Mouse (Mus musculus) midbrain, embryonic 14.5 days (tissue): ENCODE data around the gene Slc22a16. TPM values are rescaled to one million over a fixed set of nuclear protein-coding genes. Genes with fewer than 3 reads are reported as not detected.

ENCODE experiments used
- ATAC-seq: fragments of 200-750 bp; cut with Nextera tagmentation; 2 replicates; pipeline ENCODE4 v1.8.0; 2017; ENCODE audit warnings: moderate number of reproducible peaks, moderate library complexity; ENCODE audit not compliant: low FRiP score, low TSS enrichment
- DNase-seq: peaks from one replicate; pipeline ENCODE4 v3.0.0-alpha.2; 2015
- H3K27ac ChIP-seq: fragments of 300-500 bp; sonication (generic); replicated peaks from 2 replicates; pipeline ENCODE4 v1.5.1; 2014; ENCODE audit warnings: mild to moderate bottlenecking, low read depth, low read length, moderate library complexity
- H3K27me3 ChIP-seq: fragments of 300-500 bp; sonication (generic); 2 replicates; pipeline ENCODE4 v1.6.1; 2014; ENCODE audit warnings: low read length, control low read depth, mixed read lengths; ENCODE audit not compliant: control insufficient read depth, insufficient read depth
- H3K36me3 ChIP-seq: fragments of 300-500 bp; sonication (generic); 2 replicates; pipeline ENCODE4 v1.6.1; 2014; ENCODE audit warnings: low read length, control low read depth; ENCODE audit not compliant: control insufficient read depth, insufficient read depth
- H3K4me1 ChIP-seq: fragments of 300-500 bp; sonication (generic); 2 replicates; pipeline ENCODE4 v1.6.1; 2014; ENCODE audit warnings: mild to moderate bottlenecking, antibody characterized with exemption, low read length, control low read depth; ENCODE audit not compliant: control insufficient read depth, insufficient read depth
- H3K4me2 ChIP-seq: fragments of 300-500 bp; sonication (generic); 2 replicates; pipeline ENCODE4 v1.6.1; 2014; ENCODE audit warnings: mild to moderate bottlenecking, low read length, moderate library complexity
- H3K4me3 ChIP-seq: fragments of 300-500 bp; sonication (generic); replicated peaks from 2 replicates; pipeline ENCODE4 v1.5.1; 2014; ENCODE audit warnings: low read depth, low read length
- H3K9ac ChIP-seq: fragments of 300-500 bp; sonication (generic); replicated peaks from 2 replicates; pipeline ENCODE4 v1.6.1; 2014; ENCODE audit warnings: mild to moderate bottlenecking, low read length, moderate library complexity
- H3K9me3 ChIP-seq: fragments of 300-500 bp; sonication (generic); 2 replicates; pipeline ENCODE4 v1.6.1; 2016; ENCODE audit warnings: low read length, control low read depth, mixed read lengths; ENCODE audit not compliant: control insufficient read depth
- WGBS: fragments of 180-500 bp; shearing (Covaris S2); extraction: QIAGEN DNeasy Blood & Tissue Kit; methylation state at CpG from one replicate; pipeline ENCODE4 v1.1.7; 2014; 5-methylcytosine and 5-hydroxymethylcytosine counted together
- polyA plus RNA-seq: library from polyadenylated mRNA; unstranded; fragments of >200 nt; fragmentation: Nextera tagmentation; extraction: Ambion mirVana; gene quantifications from 2 replicates; pipeline ENCODE4 v1.2.1, GENCODE M21; 2014

The Slc22a16 gene
- polyA plus RNA-seq, 1 experiment from 2014 or later, result not detected

DNA sequence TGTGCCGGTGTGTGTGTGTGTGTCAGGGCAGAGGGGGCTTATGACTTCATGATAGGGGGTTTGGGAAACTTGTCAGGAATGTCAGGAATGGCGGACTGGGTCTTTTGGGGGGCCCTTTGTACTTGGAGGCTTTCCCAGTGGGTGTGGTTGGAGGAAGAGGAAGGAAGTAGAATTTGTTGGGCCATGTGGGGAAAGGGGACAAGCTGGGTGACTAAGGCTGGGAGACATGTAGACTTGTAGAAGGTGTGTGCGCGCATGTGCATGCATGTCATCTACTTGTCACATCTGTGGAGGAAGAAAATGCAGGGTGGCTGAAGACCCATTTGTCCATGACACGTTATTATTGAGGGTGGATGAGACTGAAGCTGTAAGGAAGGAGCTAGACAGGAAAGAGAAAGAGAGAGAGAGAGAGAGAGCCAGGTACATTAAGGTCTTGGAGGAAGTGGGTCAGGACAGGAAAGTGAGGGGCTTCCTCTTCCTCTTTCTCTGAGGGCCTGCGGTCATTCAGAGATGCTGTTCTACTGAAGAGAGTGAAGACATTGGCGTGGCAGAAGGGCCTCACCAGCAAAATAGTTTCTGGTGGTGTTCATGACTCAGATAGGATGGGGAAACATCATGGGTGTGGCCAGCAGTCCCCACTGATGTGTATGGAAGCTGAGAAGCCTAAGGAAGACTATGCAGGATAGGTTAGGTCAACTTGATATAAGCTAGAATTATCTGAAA lies 5.9 kb downstream of the Slc22a16 start:
- Histone ChIP-seq H3K9me3 (no peaks in the 10 kb centered on the region), H3K36me3 (no peaks in the 10 kb centered on the region), H3K9ac (no peak overlapping the region), H3K4me2 (no peak overlapping the region), H3K27me3 (no peaks in the 10 kb centered on the region), H3K27ac (no peak overlapping the region), H3K4me1 (no peaks in the 10 kb centered on the region), H3K4me3 (no peak overlapping the region)
- ATAC-seq (no peak), DNase-seq (no peak)
- 93% methylated on average over 7 of the region's 7 CpGs for WGBS

DNA sequence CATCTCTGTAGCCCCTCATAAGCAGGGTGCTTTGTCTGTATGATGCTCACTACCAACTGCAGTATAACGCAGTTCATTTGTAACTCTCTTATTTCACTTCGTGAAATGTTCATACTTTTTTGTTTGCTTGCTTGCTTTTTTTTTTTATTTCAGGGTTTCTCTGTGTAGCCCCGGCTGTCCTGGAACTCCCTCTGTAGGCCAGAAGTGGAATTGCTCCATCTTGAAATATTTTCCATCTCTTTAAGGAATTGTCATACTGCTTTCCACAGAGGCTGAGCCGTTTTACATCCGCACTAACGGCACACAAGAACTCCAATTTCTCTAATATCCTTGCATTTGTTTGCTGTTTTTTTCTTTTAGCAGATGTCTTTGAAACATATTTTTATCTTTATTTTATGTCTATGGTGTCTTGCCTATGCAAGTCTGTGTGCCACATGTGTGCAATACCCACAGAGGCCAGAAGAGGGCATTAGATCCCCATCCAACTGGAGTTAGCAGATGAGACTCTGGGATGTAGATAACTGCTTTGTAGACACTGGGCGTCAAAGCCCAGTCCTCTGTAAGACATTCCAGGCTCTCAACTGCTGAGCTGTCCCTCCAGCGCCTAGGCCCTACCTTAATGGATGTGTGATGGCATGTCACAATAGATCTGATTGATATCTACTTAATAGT lies 13.6 kb downstream of the Slc22a16 start:
- Histone ChIP-seq H3K4me2 (no peak overlapping the region), H3K9me3 (no peaks in the 10 kb centered on the region), H3K27ac (no peak overlapping the region), H3K4me1 (no peaks in the 10 kb centered on the region), H3K27me3 (no peaks in the 10 kb centered on the region), H3K4me3 (no peak overlapping the region), H3K36me3 (no peaks in the 10 kb centered on the region), H3K9ac (no peak overlapping the region)
- WGBS, result 80% methylated on average over 8 of the region's 8 CpGs
- DNase-seq (peak; percentile 8), ATAC-seq (no peak)

DNA sequence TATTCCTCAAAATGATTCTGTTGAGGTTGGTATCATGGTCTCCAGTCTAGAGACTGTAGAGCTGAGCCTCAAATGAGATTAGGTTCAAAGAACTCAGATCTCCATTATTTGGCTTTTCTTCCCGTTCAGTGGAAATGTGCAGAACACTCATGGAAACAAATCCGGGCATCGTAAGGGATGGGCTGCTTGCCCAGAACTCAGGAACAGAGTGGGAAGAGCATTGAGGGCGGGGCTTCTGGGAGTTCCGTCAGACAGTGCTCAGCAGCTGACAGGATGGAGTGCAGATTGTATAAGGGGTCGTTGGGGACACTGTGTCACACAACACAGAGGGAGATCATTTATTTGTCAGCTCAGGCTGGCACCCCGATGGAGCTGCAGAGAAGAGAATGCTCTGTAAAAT lies 22.1 kb downstream of the Slc22a16 start:
- Histone ChIP-seq H3K27ac (no peak overlapping the region), H3K4me2 (no peak overlapping the region), H3K36me3 (no peaks in the 10 kb centered on the region), H3K4me1 (no peaks in the 10 kb centered on the region), H3K9me3 (no peaks in the 10 kb centered on the region), H3K9ac (no peak overlapping the region), H3K4me3 (no peak overlapping the region), H3K27me3 (no peaks in the 10 kb centered on the region)
- 75% methylated on average over 7 of the region's 7 CpGs for WGBS
- ATAC-seq (no peak), DNase-seq (no peak)

DNA sequence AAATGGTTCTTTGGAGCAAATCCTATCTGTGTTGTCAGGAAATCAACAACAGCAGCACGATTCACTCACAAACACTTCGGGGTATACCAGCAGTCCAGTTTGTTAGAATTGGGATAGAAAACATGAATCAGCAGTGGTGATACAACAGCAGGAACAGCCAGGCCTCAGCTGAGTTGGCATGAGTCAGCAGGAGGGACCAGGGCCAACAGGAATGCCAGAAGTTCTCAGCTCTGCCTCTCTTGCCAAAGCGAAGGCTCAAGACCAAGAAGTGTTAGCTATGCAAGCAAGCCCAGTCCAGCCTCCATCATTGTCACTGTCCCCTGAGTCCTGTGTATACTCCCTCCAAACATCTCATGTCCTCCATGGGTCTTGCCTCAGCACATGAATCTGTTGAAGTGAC lies 27.0 kb downstream of the Slc22a16 start:
- no peaks in the 10 kb centered on the region for H3K4me1 ChIP-seq
- H3K36me3 ChIP-seq, result no peaks in the 10 kb centered on the region
- no peak for DNase-seq
- 92% methylated on average over 3 of the region's 3 CpGs for WGBS
- H3K9ac ChIP-seq, result no peak overlapping the region
- no peaks in the 10 kb centered on the region for H3K9me3 ChIP-seq
- no peak for ATAC-seq
- no peak overlapping the region for H3K4me2 ChIP-seq
- no peaks in the 10 kb centered on the region for H3K27me3 ChIP-seq
- no peak overlapping the region for H3K27ac ChIP-seq
- H3K4me3 ChIP-seq, result no peak overlapping the region

DNA sequence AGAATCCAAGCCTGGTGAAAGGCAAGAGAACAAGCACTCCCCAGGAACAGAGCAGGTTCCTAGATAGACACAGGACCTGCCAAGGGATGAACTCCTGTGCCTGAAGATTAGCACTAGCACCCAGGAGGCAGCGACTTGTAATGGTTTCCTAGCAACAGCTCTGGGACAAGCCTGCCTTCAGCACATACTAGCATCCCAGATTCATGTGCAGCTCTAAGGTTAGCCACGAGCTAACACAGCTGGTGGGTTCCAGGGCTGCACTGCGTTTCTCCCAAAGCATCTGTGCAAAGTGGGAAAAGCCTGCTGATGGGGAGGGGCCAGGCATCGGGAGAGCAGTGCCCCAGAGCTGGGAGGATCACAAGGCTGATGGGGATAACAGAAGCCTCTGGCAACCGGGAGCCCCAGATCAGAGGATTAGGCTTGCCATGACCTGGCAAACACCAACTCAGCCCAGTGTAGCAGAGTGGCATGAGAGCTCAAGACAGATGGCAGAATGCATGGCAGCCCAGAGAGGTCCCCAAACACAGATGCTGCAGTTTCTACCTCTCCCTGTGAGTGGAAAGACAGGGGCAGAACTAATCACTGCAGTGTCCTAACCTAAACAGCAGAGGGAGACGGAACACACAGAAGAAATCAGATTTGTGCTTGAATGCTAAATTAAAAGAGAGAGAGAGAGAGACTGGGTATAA lies 34.7 kb downstream of the Slc22a16 start:
- Histone ChIP-seq H3K27ac (no peak overlapping the region), H3K4me3 (no peak overlapping the region), H3K4me2 (no peak overlapping the region), H3K9ac (no peak overlapping the region), H3K4me1 (no peaks in the 10 kb centered on the region), H3K36me3 (no peaks in the 10 kb centered on the region), H3K27me3 (no peaks in the 10 kb centered on the region), H3K9me3 (0 out of 2 replicates have a peak, but pooled peaks cover 10% of the 10 kb centered on the region)
- peak; percentile 45 for DNase-seq
- WGBS, result 43% methylated on average over 6 of the region's 6 CpGs
- ATAC-seq, result no peak

DNA sequence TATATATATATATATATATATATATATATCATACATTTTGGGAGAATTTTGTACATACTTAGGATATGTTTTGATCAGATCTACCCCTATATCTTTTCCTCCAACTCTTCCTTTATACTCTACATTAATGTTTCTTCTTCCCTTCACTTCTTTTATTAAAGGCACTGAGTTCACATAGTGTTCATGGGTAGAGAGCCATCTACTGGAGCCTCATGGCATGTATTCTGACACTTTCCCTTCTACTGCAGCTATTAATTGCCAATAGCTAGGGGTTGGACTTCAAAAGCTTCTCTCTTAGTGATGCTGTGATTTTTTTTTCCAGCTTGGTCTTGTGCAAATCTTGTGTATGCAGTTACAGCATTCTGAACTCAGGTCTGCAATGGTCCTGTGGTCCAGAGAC lies 47.8 kb downstream of the Slc22a16 start:
- Histone ChIP-seq H3K9me3 (no peaks in the 10 kb centered on the region), H3K4me2 (no peak overlapping the region), H3K4me3 (no peak overlapping the region), H3K36me3 (no peaks in the 10 kb centered on the region), H3K27me3 (no peaks in the 10 kb centered on the region), H3K4me1 (no peaks in the 10 kb centered on the region), H3K9ac (no peak overlapping the region), H3K27ac (no peak overlapping the region)
- no peak for ATAC-seq
- DNase-seq, result peak; percentile 24

DNA sequence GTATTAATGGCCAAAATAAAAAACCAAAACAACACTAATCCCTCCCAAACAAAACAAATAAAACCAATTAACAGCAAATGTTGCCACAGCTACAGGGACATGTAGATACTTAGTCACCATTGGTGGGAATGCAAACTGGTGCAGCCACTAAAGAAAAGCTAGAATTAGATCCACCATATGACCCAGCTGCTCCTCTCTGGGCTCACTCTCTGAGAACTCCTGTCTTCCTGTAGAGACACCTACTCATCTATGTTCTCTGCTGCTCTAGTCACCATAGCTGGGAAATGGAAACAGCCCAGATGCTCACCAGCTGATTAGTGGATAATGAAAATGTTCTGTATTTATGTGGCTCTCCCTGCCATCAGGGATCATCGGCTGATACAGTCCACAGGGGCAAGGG lies 49.6 kb downstream of the Slc22a16 start:
- ATAC-seq (no peak), DNase-seq (no peak)
- no peaks in the 10 kb centered on the region for H3K36me3 ChIP-seq
- no peak overlapping the region for H3K4me3 ChIP-seq
- no peaks in the 10 kb centered on the region for H3K27me3 ChIP-seq
- no peak overlapping the region for H3K27ac ChIP-seq
- 73% methylated on average over 1 of the region's 1 CpGs for WGBS
- H3K4me2 ChIP-seq, result no peak overlapping the region
- H3K9me3 ChIP-seq, result no peaks in the 10 kb centered on the region
- H3K9ac ChIP-seq, result no peak overlapping the region
- no peaks in the 10 kb centered on the region for H3K4me1 ChIP-seq

DNA sequence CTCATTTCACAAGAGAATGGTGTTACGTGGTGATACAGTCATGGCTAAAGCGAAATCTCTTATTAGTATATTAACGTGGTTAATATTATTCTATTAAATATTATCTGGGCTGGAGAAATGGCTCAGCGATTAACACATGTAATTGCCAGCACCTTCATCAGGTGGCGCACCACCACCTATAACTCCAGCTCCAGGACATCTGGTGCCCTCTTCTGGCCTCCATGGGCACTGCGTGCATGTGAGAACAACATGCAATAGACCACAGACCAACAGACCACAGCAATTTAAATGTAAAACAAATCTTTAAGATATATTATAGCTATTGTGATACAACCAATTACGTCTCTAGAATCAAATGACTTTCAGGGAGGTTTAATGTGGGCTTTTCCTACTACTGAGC lies 59.0 kb downstream of the Slc22a16 start:
- no peak for DNase-seq
- 74% methylated on average over 7 of the region's 7 CpGs for WGBS
- no peak for ATAC-seq

More for the DNA sequence above, 59.0 kb downstream of the Slc22a16 start:
- Histone ChIP-seq H3K27me3 (no peaks in the 10 kb centered on the region), H3K9ac (no peak overlapping the region), H3K4me1 (no peaks in the 10 kb centered on the region), H3K4me2 (no peak overlapping the region), H3K4me3 (no peak overlapping the region), H3K27ac (no peak overlapping the region), H3K9me3 (no peaks in the 10 kb centered on the region), H3K36me3 (no peaks in the 10 kb centered on the region)
